Mouse (Mus musculus): ENCODE results near the gene Sorcs1. TPM values are rescaled to one million over a fixed set of nuclear protein-coding genes. Genes with fewer than 3 reads are reported as not detected.

Sorcs1 gene
- polyA plus RNA-seq, 1 experiment from 2014 or later = 6.3 TPM

GRCm38 (mm10) chr19:50394101-50394500, 284.3 kb downstream of the Sorcs1 start:
- Histone ChIP-seq H3K4me1 (no peaks in the 10 kb centered on the region), H3K27me3 (no peaks in the 10 kb centered on the region), H3K4me3 (replicated peaks) (no peak overlapping the region), H3K9ac (no peak overlapping the region), H3K27ac (no peak overlapping the region), H3K9me3 (no peaks in the 10 kb centered on the region), H3K4me2 (no peak overlapping the region), H3K36me3 (replicated peaks) (no peaks in the 10 kb centered on the region)
- ATAC-seq (ENCODE audit: low FRiP score) = no peak
- WGBS = 75% methylated on average over 5 of the region's 5 CpGs

- no peak overlapping the region for H3K9ac ChIP-seq
- peaks cover 3% of the 10 kb centered on the region for H3K9me3 ChIP-seq
- no peak for ATAC-seq (ENCODE audit: low FRiP score)
- no peaks in the 10 kb centered on the region for H3K4me1 ChIP-seq
- H3K27ac ChIP-seq = no peak overlapping the region
- H3K27me3 ChIP-seq = no peaks in the 10 kb centered on the region
- no peaks in the 10 kb centered on the region for H3K36me3 ChIP-seq (replicated peaks)
- no peak overlapping the region for H3K4me3 ChIP-seq (replicated peaks)
- WGBS = 81% methylated on average over 9 of the region's 9 CpGs
- H3K4me2 ChIP-seq = no peak overlapping the region
Measured at GRCm38 (mm10) chr19:50389925-50390552, 288.4 kb downstream of the Sorcs1 start.

GRCm38 (mm10) chr19:50378901-50379300, 299.5 kb downstream of the Sorcs1 start:
- H3K4me3 ChIP-seq (replicated peaks) = no peak overlapping the region
- H3K27me3 ChIP-seq = no peaks in the 10 kb centered on the region
- H3K27ac ChIP-seq = no peak overlapping the region
- 37% methylated on average over 5 of the region's 5 CpGs for WGBS
- H3K4me1 ChIP-seq = peaks cover 14% of the 10 kb centered on the region; the same call in 1 of the 2 replicates
- ATAC-seq (ENCODE audit: low FRiP score) = peak; percentile 76; the same call in 1 of the 2 replicates
- no peaks in the 10 kb centered on the region for H3K9me3 ChIP-seq
- H3K4me2 ChIP-seq = no peak overlapping the region
- no peaks in the 10 kb centered on the region for H3K36me3 ChIP-seq (replicated peaks)
- no peak overlapping the region for H3K9ac ChIP-seq

- ATAC-seq (ENCODE audit: low FRiP score) = no peak; the same call in 1 of the 2 replicates
- H3K9me3 ChIP-seq = no peaks in the 10 kb centered on the region
Measured at GRCm38 (mm10) chr19:50374751-50375150, 303.7 kb downstream of the Sorcs1 start.

GRCm38 (mm10) chr19:50366446-50366845, 312.0 kb downstream of the Sorcs1 start:
- 33% methylated on average over 3 of the region's 3 CpGs for WGBS
- Histone ChIP-seq H3K4me3 (replicated peaks) (no peak overlapping the region), H3K9ac (no peak overlapping the region), H3K9me3 (no peaks in the 10 kb centered on the region), H3K36me3 (replicated peaks) (no peaks in the 10 kb centered on the region), H3K4me1 (peaks cover 10% of the 10 kb centered on the region), H3K4me2 (no peak overlapping the region), H3K27ac (no peak overlapping the region), H3K27me3 (no peaks in the 10 kb centered on the region)
- no peak for ATAC-seq (ENCODE audit: low FRiP score)

More at GRCm38 (mm10) chr19:50374751-50375150, 303.7 kb downstream of the Sorcs1 start:
- Histone ChIP-seq H3K9ac (no peak overlapping the region), H3K4me3 (replicated peaks) (no peak overlapping the region), H3K4me1 (peaks cover 14% of the 10 kb centered on the region; the same call in 1 of the 2 replicates), H3K27ac (0 out of 2 replicates have a peak overlapping the region, but pooled peaks have one; percentile 25), H3K36me3 (replicated peaks) (no peaks in the 10 kb centered on the region), H3K27me3 (no peaks in the 10 kb centered on the region), H3K4me2 (no peak overlapping the region)
- 49% methylated on average over 10 of the region's 10 CpGs for WGBS

- WGBS = 10% methylated on average over 9 of the region's 9 CpGs
- peak overlapping the region; percentile 85 for H3K27ac ChIP-seq
- H3K4me2 ChIP-seq = no peak overlapping the region
- no peak overlapping the region for H3K9ac ChIP-seq
- peaks cover 16% of the 10 kb centered on the region for H3K4me1 ChIP-seq
- no peaks in the 10 kb centered on the region for H3K9me3 ChIP-seq
- no peaks in the 10 kb centered on the region for H3K36me3 ChIP-seq (replicated peaks)
- H3K27me3 ChIP-seq = no peaks in the 10 kb centered on the region
- no peak overlapping the region for H3K4me3 ChIP-seq (replicated peaks)
- ATAC-seq (ENCODE audit: low FRiP score) = peak; percentile 92
Measured at GRCm38 (mm10) chr19:50362655-50363500, 315.6 kb downstream of the Sorcs1 start.

GRCm38 (mm10) chr19:50358561-50358960, 319.9 kb downstream of the Sorcs1 start:
- Histone ChIP-seq H3K4me1 (peaks cover 16% of the 10 kb centered on the region), H3K9me3 (no peaks in the 10 kb centered on the region), H3K4me3 (replicated peaks) (no peak overlapping the region), H3K27ac (peak overlapping the region; percentile 53), H3K9ac (no peak overlapping the region), H3K36me3 (replicated peaks) (no peaks in the 10 kb centered on the region), H3K4me2 (no peak overlapping the region), H3K27me3 (no peaks in the 10 kb centered on the region)
- no peak for ATAC-seq (ENCODE audit: low FRiP score)
- WGBS = 15% methylated on average over 2 of the region's 2 CpGs

GRCm38 (mm10) chr19:50339211-50339610, 339.2 kb downstream of the Sorcs1 start:
- Histone ChIP-seq H3K27me3 (no peaks in the 10 kb centered on the region), H3K4me1 (no peaks in the 10 kb centered on the region; the same call in 1 of the 2 replicates), H3K4me2 (no peak overlapping the region), H3K36me3 (replicated peaks) (no peaks in the 10 kb centered on the region), H3K27ac (no peak overlapping the region), H3K9me3 (no peaks in the 10 kb centered on the region), H3K9ac (no peak overlapping the region), H3K4me3 (replicated peaks) (no peak overlapping the region)
- no peak for ATAC-seq (ENCODE audit: low FRiP score)
- 75% methylated on average over 8 of the region's 8 CpGs for WGBS

GRCm38 (mm10) chr19:50336751-50337150, 341.7 kb downstream of the Sorcs1 start:
- Histone ChIP-seq H3K4me1 (no peaks in the 10 kb centered on the region), H3K27me3 (no peaks in the 10 kb centered on the region), H3K9ac (no peak overlapping the region), H3K36me3 (replicated peaks) (no peaks in the 10 kb centered on the region), H3K4me2 (no peak overlapping the region), H3K9me3 (no peaks in the 10 kb centered on the region), H3K4me3 (replicated peaks) (no peak overlapping the region), H3K27ac (no peak overlapping the region)
- ATAC-seq (ENCODE audit: low FRiP score) = no peak
- 72% methylated on average over 3 of the region's 3 CpGs for WGBS

GRCm38 (mm10) chr19:50331136-50331535, 347.3 kb downstream of the Sorcs1 start:
- Histone ChIP-seq H3K4me2 (no peak overlapping the region), H3K9me3 (no peaks in the 10 kb centered on the region), H3K4me3 (replicated peaks) (no peak overlapping the region), H3K4me1 (no peaks in the 10 kb centered on the region), H3K27ac (no peak overlapping the region), H3K36me3 (replicated peaks) (no peaks in the 10 kb centered on the region), H3K9ac (no peak overlapping the region), H3K27me3 (no peaks in the 10 kb centered on the region)
- ATAC-seq (ENCODE audit: low FRiP score) = no peak
- 90% methylated on average over 3 of the region's 3 CpGs for WGBS

GRCm38 (mm10) chr19:50327804-50328203, 350.6 kb downstream of the Sorcs1 start:
- no peak overlapping the region for H3K4me3 ChIP-seq (replicated peaks)
- no peak overlapping the region for H3K9ac ChIP-seq
- H3K27me3 ChIP-seq = no peaks in the 10 kb centered on the region
- no peak overlapping the region for H3K27ac ChIP-seq
- WGBS = 91% methylated on average over 8 of the region's 8 CpGs
- H3K4me1 ChIP-seq = no peaks in the 10 kb centered on the region
- H3K4me2 ChIP-seq = no peak overlapping the region
- H3K36me3 ChIP-seq (replicated peaks) = no peaks in the 10 kb centered on the region
- no peaks in the 10 kb centered on the region for H3K9me3 ChIP-seq
- ATAC-seq (ENCODE audit: low FRiP score) = no peak

GRCm38 (mm10) chr19:50326151-50326550, 352.3 kb downstream of the Sorcs1 start:
- Histone ChIP-seq H3K27me3 (no peaks in the 10 kb centered on the region), H3K4me1 (no peaks in the 10 kb centered on the region), H3K9me3 (no peaks in the 10 kb centered on the region), H3K4me3 (replicated peaks) (no peak overlapping the region), H3K27ac (no peak overlapping the region), H3K9ac (no peak overlapping the region), H3K36me3 (replicated peaks) (no peaks in the 10 kb centered on the region), H3K4me2 (no peak overlapping the region)
- ATAC-seq (ENCODE audit: low FRiP score) = no peak
- 86% methylated on average over 3 of the region's 3 CpGs for WGBS
